Mouse (Mus musculus): Measurements from ENCODE around the gene Lmf1.

Lmf1 gene

GRCm38 (mm10) chr17:25578920-25579319, at the start of gene Lmf1:
Gene Lmf1, plus strand, starts transcription at chr17:25579085.
- DNase-seq (ENCODE audit: low read depth, low spot score) = peak; percentile 94

- DNase-seq (ENCODE audit: low read depth, low spot score) = no peak
Measured at GRCm38 (mm10) chr17:25530357-25531022, 48.4 kb upstream of the Lmf1 start.

- DNase-seq (ENCODE audit: low read depth, low spot score) = no peak
Measured at GRCm38 (mm10) chr17:25538945-25539875, 39.7 kb upstream of the Lmf1 start.

- no peak for DNase-seq (ENCODE audit: low read depth, low spot score)
Measured at GRCm38 (mm10) chr17:25540731-25541130, 38.2 kb upstream of the Lmf1 start.

- DNase-seq (ENCODE audit: low read depth, low spot score) = no peak
Measured at GRCm38 (mm10) chr17:25541768-25542167, 37.1 kb upstream of the Lmf1 start.

- DNase-seq (ENCODE audit: low read depth, low spot score) = no peak
Measured at GRCm38 (mm10) chr17:25547026-25547425, 31.9 kb upstream of the Lmf1 start.

GRCm38 (mm10) chr17:25550020-25550419, 28.9 kb upstream of the Lmf1 start:
- no peak for DNase-seq (ENCODE audit: low read depth, low spot score)

GRCm38 (mm10) chr17:25551313-25551712, 27.6 kb upstream of the Lmf1 start:
- DNase-seq (ENCODE audit: low read depth, low spot score) = no peak

- peak; percentile 69 for DNase-seq (ENCODE audit: low read depth, low spot score)
Measured at GRCm38 (mm10) chr17:25555159-25555558, 23.7 kb upstream of the Lmf1 start.

GRCm38 (mm10) chr17:25555666-25556629, 22.9 kb upstream of the Lmf1 start:
- DNase-seq (ENCODE audit: low read depth, low spot score) = no peak

GRCm38 (mm10) chr17:25556630-25557354, 22.1 kb upstream of the Lmf1 start:
- peak; percentile 75 for DNase-seq (ENCODE audit: low read depth, low spot score)

- no peak for DNase-seq (ENCODE audit: low read depth, low spot score)
Measured at GRCm38 (mm10) chr17:25559634-25560033, 19.3 kb upstream of the Lmf1 start.

GRCm38 (mm10) chr17:25560554-25561222, 18.2 kb upstream of the Lmf1 start:
- no peak for DNase-seq (ENCODE audit: low read depth, low spot score)

- no peak for DNase-seq (ENCODE audit: low read depth, low spot score)
Measured at GRCm38 (mm10) chr17:25561223-25562028, 17.5 kb upstream of the Lmf1 start.

- DNase-seq (ENCODE audit: low read depth, low spot score) = no peak
Measured at GRCm38 (mm10) chr17:25564481-25564880, 14.4 kb upstream of the Lmf1 start.

GRCm38 (mm10) chr17:25565244-25565643, 13.6 kb upstream of the Lmf1 start:
- DNase-seq (ENCODE audit: low read depth, low spot score) = no peak

- DNase-seq (ENCODE audit: low read depth, low spot score) = no peak
Measured at GRCm38 (mm10) chr17:25565860-25566600, 12.9 kb upstream of the Lmf1 start.

- no peak for DNase-seq (ENCODE audit: low read depth, low spot score)
Measured at GRCm38 (mm10) chr17:25567261-25567660, 11.6 kb upstream of the Lmf1 start.

- peak; percentile 70 for DNase-seq (ENCODE audit: low read depth, low spot score)
Measured at GRCm38 (mm10) chr17:25567745-25568144, 11.1 kb upstream of the Lmf1 start.

All from forelimb bud, embryonic 11.5 days (tissue).